Comparison of ENCODE assay signal across 26 mouse cellular contexts in genomic region chr2:90472701-90473100, GRCm38 (mm10).
"Had no signal": no experiment of that assay in that cellular context is flagged by ENCODE, and none has a peak within 500 bp of the region (broad histone marks: within the 10 kb centered on the region; RNA-seq: fewer than 3 reads in every experiment).

No protein-coding gene starts in this region.

- H3K27ac ChIP-seq: gastrocnemius, adult 2 months; heart, embryonic 10.5 days; hindbrain, embryonic 10.5 days; hindbrain, embryonic 13.5 days; hindbrain, embryonic 15.5 days; hindbrain, postnatal 0 days; kidney, embryonic 15.5 days; kidney, postnatal 0 days; limb, embryonic 13.5 days; limb, embryonic 15.5 days; liver, embryonic 12.5 days; liver, embryonic 14.5 days had no signal

- H3K4me3 ChIP-seq: gastrocnemius, adult 2 months; heart, embryonic 10.5 days; heart, embryonic 12.5 days; hindbrain, embryonic 10.5 days; hindbrain, embryonic 13.5 days; hindbrain, embryonic 15.5 days; kidney, embryonic 15.5 days; limb, embryonic 13.5 days; limb, embryonic 15.5 days; liver, embryonic 12.5 days had no signal

- H3K36me3 ChIP-seq: heart, embryonic 10.5 days; heart, embryonic 12.5 days; hindbrain, embryonic 10.5 days; hindbrain, embryonic 15.5 days; kidney, embryonic 15.5 days; limb, embryonic 13.5 days; limb, embryonic 15.5 days had no signal

- H3K9ac ChIP-seq: heart, embryonic 12.5 days; hindbrain, embryonic 13.5 days; hindbrain, embryonic 15.5 days; kidney, embryonic 15.5 days; limb, embryonic 13.5 days; limb, embryonic 15.5 days; liver, embryonic 12.5 days; liver, embryonic 14.5 days had no signal

- DNase-seq: gastrocnemius, adult 2 months; gastrocnemius, postnatal 10 days; gastrocnemius, postnatal 25 days; heart, adult 18-20 months; heart, postnatal 10 days; heart, postnatal 4 days; kidney, adult 11 months; kidney, adult 2 months; kidney, adult 9 months; kidney, postnatal 14 days; kidney, postnatal 36 days; layer of hippocampus, postnatal 36 days; left cerebral cortex, postnatal 4 days had no signal

- ATAC-seq: hindbrain, postnatal 0 days; intestine, embryonic 16.5 days; liver, embryonic 12.5 days had no signal

- H3K9me3 ChIP-seq: heart, embryonic 10.5 days; heart, embryonic 12.5 days; hindbrain, embryonic 10.5 days; hindbrain, embryonic 13.5 days; hindbrain, embryonic 15.5 days; kidney, embryonic 15.5 days; limb, embryonic 13.5 days; limb, embryonic 15.5 days; liver, embryonic 12.5 days had no signal

- H3K27me3 ChIP-seq: heart, embryonic 12.5 days; hindbrain, embryonic 13.5 days; hindbrain, embryonic 15.5 days; kidney, embryonic 15.5 days; limb, embryonic 15.5 days; liver, embryonic 12.5 days had no signal

- H3K4me2 ChIP-seq: heart, embryonic 12.5 days; hindbrain, embryonic 13.5 days; hindbrain, embryonic 15.5 days; kidney, embryonic 15.5 days; limb, embryonic 13.5 days; limb, embryonic 15.5 days; liver, embryonic 12.5 days had no signal
